Mouse (Mus musculus) heart, embryonic 12.5 days (tissue): ENCODE measurements around the gene Sema6b. TPM values are rescaled to one million over a fixed set of nuclear protein-coding genes. Genes with fewer than 3 reads are reported as not detected.

Experiments
- ATAC-seq: fragments of 200-750 bp; cut with Nextera tagmentation; 2 replicates; pipeline ENCODE4 v1.8.0; 2017; ENCODE audit warnings: moderate TSS enrichment, moderate library complexity; ENCODE audit not compliant: insufficient number of reproducible peaks, low FRiP score
- H3K27ac ChIP-seq: fragments of 300-500 bp; sonication (generic); 2 replicates; pipeline ENCODE4 v1.5.1; 2016; ENCODE audit warnings: mild to moderate bottlenecking, moderate library complexity; ENCODE audit not compliant: poor library complexity, severe bottlenecking
- H3K27me3 ChIP-seq: fragments of 300-500 bp; sonication (generic); replicated peaks from 2 replicates; pipeline ENCODE4 v1.6.1; 2016; ENCODE audit warnings: mild to moderate bottlenecking, moderate library complexity
- H3K36me3 ChIP-seq: fragments of 300-500 bp; sonication (generic); 2 replicates; pipeline ENCODE4 v1.6.1; 2016; ENCODE audit warnings: mild to moderate bottlenecking, moderate library complexity
- H3K4me1 ChIP-seq: fragments of 300-500 bp; sonication (generic); replicated peaks from 2 replicates; pipeline ENCODE4 v1.6.1; 2016; ENCODE audit warnings: mild to moderate bottlenecking
- H3K4me2 ChIP-seq: fragments of 300-500 bp; sonication (generic); 2 replicates; pipeline ENCODE4 v1.6.1; 2016; ENCODE audit warnings: mild to moderate bottlenecking, moderate library complexity
- H3K4me3 ChIP-seq: fragments of 300-500 bp; sonication (generic); 2 replicates; pipeline ENCODE4 v1.5.1; 2016; ENCODE audit warnings: mild to moderate bottlenecking
- H3K9ac ChIP-seq: fragments of 300-500 bp; sonication (generic); 2 replicates; pipeline ENCODE4 v1.6.1; 2016; ENCODE audit warnings: mild to moderate bottlenecking, moderate library complexity
- H3K9me3 ChIP-seq: fragments of 300-500 bp; sonication (generic); replicated peaks from 2 replicates; pipeline ENCODE4 v1.6.1; 2016; ENCODE audit warnings: mild to moderate bottlenecking, moderate library complexity
- WGBS: fragments of 180-500 bp; shearing (Covaris S2); methylation state at CpG from one replicate; pipeline ENCODE4 v1.1.7; 2016; 5-methylcytosine and 5-hydroxymethylcytosine counted together
- polyA plus RNA-seq: library from polyadenylated mRNA; unstranded; fragments of >200 nt; fragmentation: Nextera tagmentation; extraction: Ambion mirVana; gene quantifications from 2 replicates; pipeline ENCODE4 v1.2.1, GENCODE M21; 2016

Sema6b gene
- polyA plus RNA-seq, 1 experiment from 2014 or later: 0.57 TPM

DNA sequence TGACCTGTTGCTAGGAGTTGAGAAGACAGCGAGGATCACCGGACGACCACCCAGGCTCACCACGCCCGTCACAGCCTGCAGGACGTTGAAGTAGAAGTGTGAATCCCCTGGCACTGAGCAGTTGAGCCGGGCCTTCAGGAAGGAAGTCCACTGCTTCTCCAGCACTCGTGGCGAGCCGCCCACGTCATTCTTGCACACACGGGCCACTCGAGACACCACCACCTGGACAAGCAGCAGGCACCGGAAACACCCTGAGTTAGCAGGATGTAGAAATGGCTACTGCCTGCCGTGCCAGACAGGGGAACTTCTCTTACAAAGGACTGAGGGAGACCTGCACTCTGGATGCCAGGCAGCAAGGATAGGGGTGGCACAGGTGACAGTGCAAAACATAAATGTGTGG is 11.9 kb downstream of the Sema6b start:
- peaks cover 9% of the 10 kb centered on the region; the same call in 1 of the 2 replicates for H3K9me3 ChIP-seq
- H3K4me3 ChIP-seq: no peak overlapping the region
- no peak overlapping the region for H3K4me2 ChIP-seq
- H3K27me3 ChIP-seq: peaks cover 25% of the 10 kb centered on the region
- H3K36me3 ChIP-seq: no peaks in the 10 kb centered on the region
- no peak for ATAC-seq
- 78% methylated on average over 15 of the region's 15 CpGs for WGBS
- H3K27ac ChIP-seq: no peak overlapping the region
- H3K4me1 ChIP-seq: peaks cover 14% of the 10 kb centered on the region
- no peak overlapping the region for H3K9ac ChIP-seq

DNA sequence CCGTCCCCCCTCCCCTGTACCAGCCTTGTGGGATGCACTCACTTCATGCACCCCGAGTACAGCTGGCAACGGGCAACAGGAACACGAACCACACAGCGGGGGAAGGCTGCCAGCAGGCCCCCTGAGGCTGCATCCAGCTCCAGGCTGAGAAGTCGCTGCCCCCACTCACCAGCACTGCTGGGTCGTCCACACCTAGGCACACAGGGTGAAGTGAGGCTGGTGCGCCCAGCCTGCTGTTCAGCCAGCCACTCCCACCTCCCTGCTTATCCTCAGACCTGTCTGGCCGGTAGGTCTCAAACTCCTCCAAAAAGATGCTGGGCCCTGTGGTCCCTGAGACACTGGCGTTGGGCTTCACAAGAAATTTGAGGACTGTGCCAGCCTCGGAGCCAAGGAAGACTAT is 14.0 kb downstream of the Sema6b start:
- Histone ChIP-seq H3K27me3 (peaks cover 46% of the 10 kb centered on the region), H3K9ac (no peak overlapping the region), H3K4me1 (peaks cover 11% of the 10 kb centered on the region), H3K4me3 (no peak overlapping the region), H3K36me3 (no peaks in the 10 kb centered on the region), H3K4me2 (no peak overlapping the region), H3K9me3 (peaks cover 22% of the 10 kb centered on the region), H3K27ac (no peak overlapping the region)
- ATAC-seq: no peak
- WGBS: 70% methylated on average over 11 of the region's 11 CpGs

DNA sequence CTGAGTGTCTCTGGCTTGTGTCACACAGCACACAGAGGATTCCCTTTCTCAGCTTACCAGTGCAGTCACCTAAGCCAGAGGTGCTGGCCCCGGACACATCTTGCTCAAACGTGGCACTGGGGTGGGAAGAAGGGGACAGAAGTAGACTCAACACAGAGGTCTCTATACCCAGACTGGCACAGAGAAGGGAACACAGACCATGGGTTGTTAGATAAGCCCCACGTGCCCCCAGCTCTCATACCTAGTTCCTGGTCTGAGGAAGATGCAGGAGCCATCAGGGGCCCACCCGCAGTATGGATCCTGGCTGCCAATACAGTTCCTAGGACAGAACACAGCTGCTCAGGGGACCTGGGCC is 14.9 kb downstream of the Sema6b start:
- H3K4me1 ChIP-seq: peaks cover 18% of the 10 kb centered on the region
- H3K27me3 ChIP-seq: peaks cover 55% of the 10 kb centered on the region
- H3K36me3 ChIP-seq: no peaks in the 10 kb centered on the region
- H3K9ac ChIP-seq: no peak overlapping the region
- WGBS: 86% methylated on average over 4 of the region's 4 CpGs
- H3K4me3 ChIP-seq: no peak overlapping the region
- ATAC-seq: no peak
- H3K4me2 ChIP-seq: no peak overlapping the region
- H3K9me3 ChIP-seq: peaks cover 16% of the 10 kb centered on the region
- no peak overlapping the region for H3K27ac ChIP-seq

DNA sequence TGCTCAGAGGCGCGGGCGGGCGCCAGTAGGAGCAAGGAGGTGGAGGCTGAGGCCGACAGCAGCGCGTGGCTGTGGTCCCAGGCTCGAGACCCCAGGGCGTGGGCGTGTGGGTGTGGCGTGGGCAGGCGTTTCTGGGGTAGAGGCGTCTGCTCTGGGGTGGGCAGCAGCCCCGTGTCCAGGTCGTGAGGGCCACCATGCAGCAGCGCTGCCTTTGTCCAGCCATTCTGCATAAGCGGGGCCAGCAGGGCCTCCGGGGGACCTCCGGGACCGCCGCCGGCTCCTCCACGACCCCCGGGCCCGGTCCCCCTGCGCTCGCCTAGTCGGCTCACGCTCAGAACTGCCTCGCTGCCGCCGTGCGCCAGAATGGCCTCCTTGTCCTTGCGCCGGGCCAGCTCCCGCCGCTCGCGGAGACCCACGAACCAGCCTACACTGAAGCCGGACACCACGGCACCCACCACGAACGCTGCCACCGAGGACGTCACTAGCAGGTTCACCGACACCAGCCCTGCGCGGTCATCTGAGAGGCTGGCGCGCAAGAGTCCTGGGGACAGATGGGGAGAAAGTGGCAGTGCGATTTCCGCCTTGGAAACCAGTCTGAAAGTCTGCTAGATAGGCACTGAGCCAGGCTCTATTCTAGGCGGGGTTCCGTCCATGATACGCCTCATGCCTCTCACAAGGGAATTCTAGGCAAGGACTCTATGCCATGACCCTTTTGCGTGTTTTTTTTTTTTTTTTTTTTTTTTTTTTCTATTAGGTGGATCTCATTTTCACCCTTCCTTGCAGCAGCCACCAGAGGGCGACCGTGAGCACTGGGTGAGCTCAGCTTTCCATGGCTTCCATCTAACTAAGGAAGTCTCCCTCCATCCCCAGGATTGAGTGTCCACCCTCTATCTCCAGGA is 15.5 kb downstream of the Sema6b start:
- H3K4me1 ChIP-seq: peaks cover 24% of the 10 kb centered on the region
- H3K9me3 ChIP-seq: peaks cover 16% of the 10 kb centered on the region
- no peaks in the 10 kb centered on the region for H3K36me3 ChIP-seq
- ATAC-seq: peak; percentile 16; the same call in 1 of the 2 replicates
- H3K4me3 ChIP-seq: peak overlapping the region; percentile 51
- peaks cover 61% of the 10 kb centered on the region for H3K27me3 ChIP-seq
- WGBS: 6% methylated on average over 59 of the region's 59 CpGs
- no peak overlapping the region for H3K27ac ChIP-seq
- peak overlapping the region; percentile 94 for H3K4me2 ChIP-seq
- H3K9ac ChIP-seq: peak overlapping the region; percentile 70

DNA sequence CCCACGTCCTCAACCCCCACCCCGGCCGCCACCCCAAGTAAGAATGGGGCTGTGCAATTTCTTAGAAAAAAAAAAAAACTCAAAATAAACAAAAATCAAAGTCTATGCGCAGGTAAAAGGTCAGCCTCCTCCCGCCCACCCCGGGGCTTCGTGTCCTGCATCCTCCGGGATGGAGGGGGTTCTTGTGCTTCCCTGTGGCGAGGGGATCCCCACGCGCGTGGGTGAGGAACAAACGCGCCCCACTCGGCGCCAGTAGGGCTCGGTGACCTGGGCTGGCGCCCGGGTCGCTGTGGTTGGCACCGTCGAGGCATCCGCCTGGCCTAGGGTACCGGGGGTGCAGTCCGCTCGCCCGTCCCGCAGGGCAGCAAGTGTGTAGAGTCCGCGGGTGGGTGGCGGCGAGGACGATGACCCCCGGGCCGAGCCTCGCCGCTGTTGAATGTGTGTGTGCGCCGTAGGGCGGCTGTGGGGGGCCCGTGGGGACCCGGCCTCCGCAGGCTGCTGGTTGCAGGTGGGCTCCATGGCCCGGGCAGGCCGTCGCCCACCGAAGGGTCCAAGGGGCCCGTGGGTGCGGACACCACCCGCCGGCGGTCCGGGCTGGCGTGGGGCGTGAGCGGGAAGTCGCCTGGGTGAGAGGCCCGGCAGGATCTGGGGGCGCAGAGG is 16.3 kb downstream of the Sema6b start:
- Histone ChIP-seq H3K36me3 (no peaks in the 10 kb centered on the region), H3K9ac (peak overlapping the region; percentile 70), H3K9me3 (peaks cover 16% of the 10 kb centered on the region), H3K27me3 (peaks cover 70% of the 10 kb centered on the region), H3K4me2 (peak overlapping the region; percentile 94), H3K4me1 (peaks cover 28% of the 10 kb centered on the region), H3K27ac (no peak overlapping the region), H3K4me3 (peak overlapping the region; percentile 51)
- 37% methylated on average over 59 of the region's 59 CpGs for WGBS
- ATAC-seq: no peak

DNA sequence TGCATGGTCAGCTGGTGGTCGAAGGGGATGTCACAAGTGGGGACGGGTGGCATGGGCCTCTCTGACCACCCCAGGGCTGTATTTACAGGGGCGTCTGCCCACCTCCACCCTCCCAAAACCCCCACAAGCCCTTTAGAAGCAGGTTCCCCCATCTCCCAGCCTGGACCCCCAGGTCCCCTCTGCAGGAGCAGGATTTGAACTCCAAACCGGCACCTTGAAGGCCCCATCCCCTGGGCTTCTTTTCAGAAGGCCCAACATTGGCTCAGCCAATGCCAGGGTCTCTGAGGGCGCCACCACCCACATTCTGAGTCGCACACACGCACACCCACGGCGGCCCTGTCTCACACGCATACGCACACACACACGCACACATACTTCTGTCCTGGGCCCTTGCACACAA is 17.0 kb downstream of the Sema6b start:
- peaks cover 74% of the 10 kb centered on the region for H3K27me3 ChIP-seq
- WGBS: 80% methylated on average over 12 of the region's 12 CpGs
- peaks cover 16% of the 10 kb centered on the region for H3K9me3 ChIP-seq
- no peak overlapping the region for H3K4me3 ChIP-seq
- H3K27ac ChIP-seq: no peak overlapping the region
- H3K4me1 ChIP-seq: peaks cover 28% of the 10 kb centered on the region
- H3K36me3 ChIP-seq: no peaks in the 10 kb centered on the region
- no peak overlapping the region for H3K4me2 ChIP-seq
- ATAC-seq: no peak
- H3K9ac ChIP-seq: no peak overlapping the region

DNA sequence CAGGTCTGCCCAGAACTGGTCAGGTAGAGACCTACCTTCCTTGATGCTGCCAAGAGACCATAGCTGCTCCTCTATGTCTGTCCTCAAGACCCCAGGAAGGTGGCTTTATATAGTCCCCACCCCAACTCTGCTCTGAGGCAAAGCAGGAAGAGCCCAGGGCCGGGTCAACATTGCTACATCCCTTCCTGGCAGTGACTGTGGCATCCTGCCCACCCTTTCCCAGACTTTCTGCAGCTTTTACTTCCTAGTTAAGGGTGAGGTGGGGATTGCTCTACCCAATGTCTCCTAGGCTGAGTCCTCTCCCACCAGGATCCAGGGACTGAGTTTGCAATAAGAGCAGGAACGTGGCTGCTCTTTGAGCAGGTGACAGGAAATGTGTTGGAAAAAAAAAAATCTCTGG is 18.3 kb downstream of the Sema6b start, which contains the start of gene Lrg1:
TSS of gene Lrg1 (minus strand) at position 176 of the 400 bp plus-strand sequence.
- no peak for ATAC-seq
- 57% methylated on average over 2 of the region's 2 CpGs for WGBS
- peak within 1 kb of the TSS; percentile 38; the same call in 1 of the 2 replicates for H3K4me3 ChIP-seq
- H3K9ac ChIP-seq: no peak within 1 kb of the TSS; the same call in 1 of the 2 replicates
- no peaks in the 10 kb centered on the region for H3K36me3 ChIP-seq
- H3K27ac ChIP-seq: no peak within 1 kb of the TSS
- H3K4me1 ChIP-seq: peaks cover 34% of the 10 kb centered on the region
- no peak within 1 kb of the TSS for H3K4me2 ChIP-seq
- peaks cover 84% of the 10 kb centered on the region for H3K27me3 ChIP-seq
- H3K9me3 ChIP-seq: peaks cover 16% of the 10 kb centered on the region

DNA sequence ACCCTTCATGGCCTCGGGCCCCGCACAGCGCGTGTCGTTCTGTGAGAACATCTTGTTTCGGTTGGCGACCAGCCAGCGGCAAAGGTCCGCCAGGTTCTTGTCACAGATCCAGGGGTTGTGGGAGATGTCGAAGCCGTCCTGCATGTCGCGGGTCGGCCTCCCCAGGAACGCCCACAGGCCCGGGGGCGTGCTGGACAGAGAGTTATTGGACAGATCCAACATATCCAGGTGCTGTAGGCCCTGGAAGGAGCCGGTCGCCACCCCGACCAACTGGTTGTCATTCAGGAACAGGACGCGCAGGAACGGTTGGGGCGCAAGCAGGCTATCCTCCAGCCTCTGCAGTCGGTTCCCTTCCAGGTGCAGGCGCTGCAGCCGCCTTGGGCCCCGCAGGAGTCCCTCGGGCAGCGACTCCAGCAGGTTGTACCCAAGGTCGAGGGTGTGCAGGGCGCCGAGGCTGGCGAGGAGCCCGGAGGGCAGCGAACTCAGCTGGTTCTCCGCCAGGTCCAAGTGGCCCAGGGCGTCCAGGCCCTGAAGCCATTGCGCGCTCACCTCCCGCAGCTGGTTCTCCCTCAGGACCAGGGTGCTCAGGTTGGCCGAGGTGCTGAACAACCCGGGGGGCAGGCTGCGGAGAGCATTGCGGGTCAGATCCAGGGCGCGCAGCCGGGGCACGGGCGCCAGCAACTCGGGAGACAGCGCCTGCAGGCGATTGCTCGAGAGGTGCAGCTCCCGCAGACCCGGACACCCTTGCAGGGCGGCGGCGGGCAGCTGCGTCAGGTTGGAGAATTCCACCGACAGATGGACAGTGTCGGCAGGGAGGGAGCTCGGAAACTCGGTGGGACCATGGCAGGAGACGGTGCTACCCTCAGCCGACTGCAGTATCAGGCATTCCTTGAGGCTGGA is 19.9 kb downstream of the Sema6b start:
- H3K4me3 ChIP-seq: peak overlapping the region; percentile 38
- 4% methylated on average over 66 of the region's 66 CpGs for WGBS
- peaks cover 34% of the 10 kb centered on the region for H3K4me1 ChIP-seq
- H3K36me3 ChIP-seq: no peaks in the 10 kb centered on the region
- 0 out of 2 replicates have a peak, but pooled peaks have one; percentile 1 for ATAC-seq
- no peak overlapping the region for H3K27ac ChIP-seq
- H3K27me3 ChIP-seq: peaks cover 90% of the 10 kb centered on the region
- H3K4me2 ChIP-seq: peak overlapping the region; percentile 65
- H3K9me3 ChIP-seq: peaks cover 16% of the 10 kb centered on the region
- peak overlapping the region; percentile 38 for H3K9ac ChIP-seq

DNA sequence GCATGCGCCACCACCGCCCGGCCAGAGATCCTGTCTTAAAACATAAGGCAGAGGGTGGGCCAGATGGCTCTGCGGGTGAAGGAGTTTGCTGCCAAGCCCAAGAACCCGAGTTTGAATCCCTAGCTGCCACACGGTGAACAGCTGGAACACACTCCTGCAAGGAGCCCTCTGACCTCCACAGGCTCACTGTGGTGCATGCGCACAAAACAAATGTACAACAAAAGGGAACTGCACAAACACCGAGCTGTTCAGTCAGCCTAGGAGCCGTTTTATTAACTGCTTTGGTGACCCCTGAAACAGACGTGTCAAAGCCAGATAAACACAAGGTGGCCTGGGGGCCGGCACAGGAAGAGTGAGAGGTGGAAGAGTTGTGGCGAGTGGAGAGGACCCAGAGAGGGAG is 20.7 kb downstream of the Sema6b start:
- WGBS: 33% methylated on average over 12 of the region's 12 CpGs
- no peak for ATAC-seq
- H3K36me3 ChIP-seq: no peaks in the 10 kb centered on the region
- H3K4me2 ChIP-seq: peak overlapping the region; percentile 65
- peak overlapping the region; percentile 38 for H3K4me3 ChIP-seq
- H3K27me3 ChIP-seq: peaks cover 88% of the 10 kb centered on the region
- peaks cover 16% of the 10 kb centered on the region for H3K9me3 ChIP-seq
- peaks cover 30% of the 10 kb centered on the region for H3K4me1 ChIP-seq
- no peak overlapping the region for H3K9ac ChIP-seq
- no peak overlapping the region for H3K27ac ChIP-seq

DNA sequence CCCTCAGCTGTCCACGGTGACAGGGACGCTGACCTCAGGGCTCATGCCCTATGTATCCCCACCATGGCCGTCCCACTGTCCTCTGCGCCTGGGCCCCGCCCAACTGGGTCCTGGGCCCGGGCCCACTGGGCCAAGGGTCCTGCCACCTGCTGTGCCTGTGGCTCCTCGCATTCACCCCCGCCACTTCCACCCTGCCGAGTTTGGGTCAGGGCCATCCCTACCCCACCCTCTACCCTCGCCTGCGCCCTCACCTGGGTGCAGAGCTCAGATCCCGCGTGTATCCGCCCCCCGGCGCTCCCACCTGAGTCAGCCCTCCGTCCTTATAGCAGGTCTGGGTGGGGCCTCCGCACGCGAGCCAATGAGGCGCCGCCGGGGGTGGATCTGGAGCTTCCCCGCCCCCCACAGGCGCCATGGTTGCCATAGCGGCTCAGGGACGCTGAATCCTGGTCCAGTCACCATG is 22.9 kb downstream of the Sema6b start, which contains the start of gene Plin5:
TSS of gene Plin5 (minus strand) at position 346 of the 460 bp plus-strand sequence.
- Histone ChIP-seq H3K4me2 (peak within 1 kb of the TSS; percentile 66), H3K4me3 (peak within 1 kb of the TSS; percentile 33), H3K9ac (no peak within 1 kb of the TSS), H3K9me3 (peaks cover 5% of the 10 kb centered on the region), H3K27ac (no peak within 1 kb of the TSS), H3K27me3 (peaks cover 67% of the 10 kb centered on the region), H3K36me3 (no peaks in the 10 kb centered on the region), H3K4me1 (peaks cover 23% of the 10 kb centered on the region)
- peak; percentile 14; the same call in 1 of the 2 replicates for ATAC-seq
- WGBS: 1% methylated on average over 27 of the region's 27 CpGs
